Mouse (Mus musculus): ENCODE results near the gene Vmn2r90. TPM values are rescaled to one million over a fixed set of nuclear protein-coding genes. Genes with fewer than 3 reads are reported as not detected.

Gene Vmn2r90
- polyA plus RNA-seq (2017; shearing (Covaris generic)): not detected

GRCm38 (mm10) chr17:17703447-17703846 is at the start of gene Vmn2r90:
Gene Vmn2r90 (plus strand): TSS chr17:17703747.

Other genes starting within 250 kb of the Vmn2r90 start
- 50.4 TPM for gene Lnpep, start 78.7 kb upstream of the Vmn2r90 start, polyA plus RNA-seq (2017; shearing (Covaris generic))
- 3.6 TPM for gene Spaca6, start 123.4 kb downstream of the Vmn2r90 start, polyA plus RNA-seq (2017; shearing (Covaris generic))
- not detected for gene Has1, start 151.5 kb downstream of the Vmn2r90 start, polyA plus RNA-seq (2017; shearing (Covaris generic))
- gene Fpr1, start 180.2 kb downstream of the Vmn2r90 start, polyA plus RNA-seq (2017; shearing (Covaris generic)): 0.48 TPM
- gene Fpr2, start 184.1 kb downstream of the Vmn2r90 start, polyA plus RNA-seq (2017; shearing (Covaris generic)): not detected
- not detected for gene Fpr3, start 184.1 kb downstream of the Vmn2r90 start, polyA plus RNA-seq (2017; shearing (Covaris generic))

Data from CD4-positive, CD25-positive, alpha-beta regulatory T cell, adult 9 weeks (primary cell).